Mouse (Mus musculus): ENCODE measurements around the gene Tmcc3.

DNA sequence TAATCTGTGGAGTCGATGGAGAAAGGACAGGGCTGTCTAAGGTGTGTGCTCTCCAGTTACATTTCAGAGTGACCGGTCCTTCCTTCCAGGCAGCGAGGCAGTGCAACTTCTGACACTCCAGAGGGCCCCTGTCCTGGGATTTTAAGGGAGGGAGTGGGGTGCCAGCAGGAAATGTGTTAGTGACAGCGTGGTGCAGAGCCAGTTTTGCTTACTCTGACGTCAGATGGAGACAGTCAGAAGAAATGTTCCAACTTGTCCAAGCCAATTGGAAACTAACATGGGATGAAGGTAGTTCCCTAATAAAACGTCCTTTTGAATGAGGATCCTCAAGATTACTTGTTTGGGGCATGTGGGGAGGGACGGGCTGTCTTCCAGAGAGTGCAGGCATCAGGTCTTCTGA is 258.0 kb downstream of the Tmcc3 start:
- no peak for TF ChIP-seq EP300 (IDR thresholded peaks at IDR 0.05; ENCODE audit: low read length)
- no peak for TF ChIP-seq CTCF (conservative IDR thresholded peaks at IDR 0.05 in 1 of 2, IDR thresholded peaks at IDR 0.05 in 1 of 2; ENCODE audit: low read depth in 2 of 2, low read length in 2 of 2)
- no peak for TF ChIP-seq RCOR1 (conservative IDR thresholded peaks at IDR 0.05; ENCODE audit: low read depth, low read length)
- TF ChIP-seq TBP (conservative IDR thresholded peaks at IDR 0.05; ENCODE audit: low read depth, low read length): no peak
- no peak for TF ChIP-seq MAZ (IDR thresholded peaks at IDR 0.05; ENCODE audit: low read depth, low read length)
- TF ChIP-seq POLR2A (IDR thresholded peaks at IDR 0.05; ENCODE audit: low read depth, low read length): no peak
- TF ChIP-seq ETS1 (conservative IDR thresholded peaks at IDR 0.05; ENCODE audit: low read depth, low read length): no peak
- no peak for TF ChIP-seq POLR2AphosphoS2 (IDR thresholded peaks at IDR 0.05; ENCODE audit: low read depth, low read length)
- no peak for TF ChIP-seq NRF1 (IDR thresholded peaks at IDR 0.05; ENCODE audit: low read depth, low read length)
